Mouse (Mus musculus) forebrain, postnatal 0 days (tissue): ENCODE results near the gene Mprip. TPM values are rescaled to one million over a fixed set of nuclear protein-coding genes. Genes with fewer than 3 reads are reported as not detected.

Experiments used
- ATAC-seq: fragments of 200-750 bp; cut with Nextera tagmentation; 2 replicates; pipeline ENCODE4 v1.8.0; 2017; ENCODE audit warnings: mild to moderate bottlenecking, moderate library complexity
- DNase-seq: peaks from one replicate; pipeline ENCODE4 v3.0.0-alpha.2; 2015
- H3K27ac ChIP-seq: fragments of 300-500 bp; sonication (generic); 2 replicates; pipeline ENCODE4 v1.5.1; 2014; ENCODE audit warnings: low read depth, mild to moderate bottlenecking, antibody characterized with exemption, low read length, moderate library complexity, mixed read lengths
- H3K27me3 ChIP-seq: fragments of 300-500 bp; sonication (generic); 2 replicates; pipeline ENCODE4 v1.6.1; 2014; ENCODE audit warnings: mild to moderate bottlenecking, low read length, mixed read lengths; ENCODE audit not compliant: insufficient read depth
- H3K36me3 ChIP-seq: fragments of 300-500 bp; sonication (generic); 2 replicates; pipeline ENCODE4 v1.6.1; 2014; ENCODE audit warnings: mild to moderate bottlenecking, moderate library complexity; ENCODE audit not compliant: insufficient read depth
- H3K4me1 ChIP-seq: fragments of 300-500 bp; sonication (generic); 2 replicates; pipeline ENCODE4 v1.6.1; 2014; ENCODE audit warnings: antibody characterized with exemption; ENCODE audit not compliant: insufficient read depth
- H3K4me2 ChIP-seq: fragments of 300-500 bp; sonication (generic); 2 replicates; pipeline ENCODE4 v1.6.1; 2014; ENCODE audit warnings: low read depth, mild to moderate bottlenecking, moderate library complexity
- H3K4me3 ChIP-seq: fragments of 300-500 bp; sonication (generic); 2 replicates; pipeline ENCODE4 v1.5.1; 2014; ENCODE audit warnings: low read depth, low read length, mixed read lengths
- H3K9ac ChIP-seq: fragments of 300-500 bp; sonication (generic); 2 replicates; pipeline ENCODE4 v1.6.1; 2014; ENCODE audit warnings: mild to moderate bottlenecking
- H3K9me3 ChIP-seq: fragments of 300-500 bp; sonication (generic); 2 replicates; pipeline ENCODE4 v1.6.1; 2016; ENCODE audit warnings: low read length
- CTCF ChIP-seq: sonication (generic); IDR thresholded peaks from 2 replicates; pipeline ENCODE4 v1.5.1; 2016; ENCODE audit warnings: antibody characterized with exemption, control low read depth, low read depth
- WGBS: fragments of 180-500 bp; shearing (Covaris S2); extraction: QIAGEN DNeasy Blood & Tissue Kit; methylation state at CpG from one replicate; pipeline ENCODE4 v1.1.7; 2014; 5-methylcytosine and 5-hydroxymethylcytosine counted together
- polyA plus RNA-seq: library from polyadenylated mRNA; unstranded; fragments of >200 nt; fragmentation: Nextera tagmentation; extraction: Ambion mirVana; gene quantifications from 2 replicates; pipeline ENCODE4 v1.2.1, GENCODE M21; 2015
- total RNA-seq: library from RNA; depleted of rRNA; stranded (reverse); fragments of >200 nt; gene quantifications from 2 replicates; pipeline ENCODE4 v1.2.3, GENCODE M21; 2014

Mprip gene
- total and polyA plus RNA-seq, 2 experiments from 2014 or later = 62.0 to 191 TPM

DNA sequence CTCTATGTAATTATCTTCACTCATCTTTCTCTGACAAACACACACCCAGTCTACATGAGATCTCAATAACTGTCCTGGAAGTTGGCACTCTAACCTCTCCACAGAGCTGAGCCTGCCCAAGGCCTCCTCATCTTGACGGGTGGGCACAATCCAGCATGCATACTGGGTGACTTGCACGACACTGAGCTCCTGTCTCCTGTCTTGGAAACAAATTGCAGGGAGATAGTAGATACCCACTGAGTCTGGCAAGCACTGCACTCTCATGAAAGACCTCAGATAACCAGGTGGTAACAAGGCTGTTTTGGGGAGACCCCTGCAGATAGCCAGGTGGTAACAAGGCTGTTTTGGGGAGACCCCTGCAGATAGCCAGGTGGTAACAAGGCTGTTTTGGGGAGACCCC, 111.2 kb downstream of the Mprip start:
- Histone ChIP-seq H3K27ac (no peak overlapping the region), H3K36me3 (peaks cover 92% of the 10 kb centered on the region), H3K4me1 (no peaks in the 10 kb centered on the region), H3K4me3 (no peak overlapping the region), H3K27me3 (no peaks in the 10 kb centered on the region), H3K9ac (no peak overlapping the region), H3K4me2 (no peak overlapping the region), H3K9me3 (no peaks in the 10 kb centered on the region)
- ATAC-seq (no peak), DNase-seq (no peak)
- WGBS = 79% methylated on average over 2 of the region's 2 CpGs
- no peak for TF ChIP-seq CTCF

DNA sequence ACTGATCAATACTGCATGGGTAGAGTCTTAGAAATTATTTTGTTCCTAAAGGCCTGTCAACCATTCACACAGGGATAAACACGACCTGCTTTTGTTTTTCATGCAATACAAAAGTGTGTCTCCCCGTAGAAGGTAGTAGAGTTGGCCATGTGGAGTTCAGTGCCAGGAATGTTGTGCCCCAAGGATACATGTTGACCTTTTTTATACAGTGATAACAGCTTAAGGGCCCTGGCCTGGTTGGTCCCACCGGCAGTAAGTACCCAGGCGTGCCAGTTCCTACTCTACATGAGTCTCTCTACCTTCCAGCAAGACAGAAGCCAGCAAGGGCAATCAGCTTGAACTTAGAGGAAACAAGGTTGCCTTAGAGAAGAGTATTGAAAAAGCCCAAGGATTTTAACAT, 111.8 kb downstream of the Mprip start:
- DNase-seq = no peak
- no peak overlapping the region for H3K4me3 ChIP-seq
- peaks cover 91% of the 10 kb centered on the region for H3K36me3 ChIP-seq
- 90% methylated on average over 4 of the region's 4 CpGs for WGBS
- no peak overlapping the region for H3K4me2 ChIP-seq
- no peak for ATAC-seq
- H3K4me1 ChIP-seq = no peaks in the 10 kb centered on the region
- TF ChIP-seq CTCF = no peak
- no peaks in the 10 kb centered on the region for H3K9me3 ChIP-seq
- no peaks in the 10 kb centered on the region for H3K27me3 ChIP-seq
- H3K27ac ChIP-seq = no peak overlapping the region
- no peak overlapping the region for H3K9ac ChIP-seq

DNA sequence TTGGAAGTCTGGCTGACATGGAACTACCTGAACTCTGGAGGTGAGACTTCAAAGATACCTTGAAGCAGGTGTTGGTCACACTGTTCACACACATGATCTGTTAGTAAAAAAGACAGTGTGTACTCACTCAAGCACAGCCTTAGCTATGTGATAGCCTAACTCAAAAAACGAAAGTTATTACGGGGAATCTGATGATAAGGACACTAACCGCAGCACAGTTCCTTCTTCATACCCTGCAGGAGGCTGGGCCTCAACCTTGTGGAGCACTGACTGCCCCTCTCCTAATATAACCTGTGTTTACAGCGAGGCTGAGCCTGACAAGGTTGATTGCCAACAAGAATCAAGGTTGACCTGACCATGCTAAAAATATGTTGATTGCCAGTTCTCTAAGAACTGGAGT, 113.4 kb downstream of the Mprip start:
- peaks cover 77% of the 10 kb centered on the region for H3K36me3 ChIP-seq
- no peak for TF ChIP-seq CTCF
- no peak overlapping the region for H3K27ac ChIP-seq
- H3K4me1 ChIP-seq = no peaks in the 10 kb centered on the region
- ATAC-seq (no peak), DNase-seq (no peak)
- no peaks in the 10 kb centered on the region for H3K27me3 ChIP-seq
- H3K9ac ChIP-seq = no peak overlapping the region
- no peak overlapping the region for H3K4me3 ChIP-seq
- H3K9me3 ChIP-seq = no peaks in the 10 kb centered on the region
- 95% methylated on average over 4 of the region's 4 CpGs for WGBS
- no peak overlapping the region for H3K4me2 ChIP-seq

DNA sequence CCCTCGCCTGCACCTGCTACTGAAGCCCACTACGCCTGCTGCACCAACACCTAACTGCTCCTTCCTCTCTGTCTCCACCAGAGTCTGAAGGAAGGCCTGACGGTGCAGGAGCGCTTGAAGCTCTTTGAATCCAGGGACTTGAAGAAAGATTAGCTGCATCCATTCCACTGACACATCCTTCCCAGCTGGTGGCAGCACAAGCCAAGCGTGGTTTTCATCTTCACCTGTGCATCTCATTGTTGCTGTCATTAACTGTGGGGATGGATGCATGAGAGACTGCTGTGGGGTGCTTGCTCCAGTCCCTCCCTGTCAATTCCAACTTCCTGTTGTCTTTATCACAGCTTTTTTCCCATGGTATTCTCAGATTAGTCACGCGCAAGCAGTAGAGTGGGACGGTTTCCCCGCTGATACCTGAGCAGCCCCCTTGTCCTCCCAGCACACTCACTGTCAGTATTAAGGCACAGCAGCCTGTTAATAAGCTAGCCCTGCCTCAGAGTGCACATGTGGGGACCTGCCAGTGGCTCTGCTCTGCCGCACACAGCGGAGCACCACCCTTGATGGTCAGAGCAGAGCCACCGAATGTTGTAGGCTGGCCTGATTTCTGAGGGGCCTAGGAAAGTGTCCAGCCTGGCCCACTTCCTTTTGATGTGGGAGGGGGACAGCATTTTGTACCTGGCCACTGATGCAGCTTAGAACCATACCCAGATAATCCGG, 114.5 kb downstream of the Mprip start:
- DNase-seq (no peak), ATAC-seq (peak; percentile 9; the same call in 1 of the 2 replicates)
- Histone ChIP-seq H3K27ac (no peak overlapping the region), H3K9ac (no peak overlapping the region), H3K36me3 (peaks cover 66% of the 10 kb centered on the region), H3K4me3 (no peak overlapping the region), H3K9me3 (no peaks in the 10 kb centered on the region), H3K4me2 (no peak overlapping the region), H3K4me1 (no peaks in the 10 kb centered on the region), H3K27me3 (no peaks in the 10 kb centered on the region)
- 86% methylated on average over 13 of the region's 13 CpGs for WGBS
- peak; percentile 29 for TF ChIP-seq CTCF

DNA sequence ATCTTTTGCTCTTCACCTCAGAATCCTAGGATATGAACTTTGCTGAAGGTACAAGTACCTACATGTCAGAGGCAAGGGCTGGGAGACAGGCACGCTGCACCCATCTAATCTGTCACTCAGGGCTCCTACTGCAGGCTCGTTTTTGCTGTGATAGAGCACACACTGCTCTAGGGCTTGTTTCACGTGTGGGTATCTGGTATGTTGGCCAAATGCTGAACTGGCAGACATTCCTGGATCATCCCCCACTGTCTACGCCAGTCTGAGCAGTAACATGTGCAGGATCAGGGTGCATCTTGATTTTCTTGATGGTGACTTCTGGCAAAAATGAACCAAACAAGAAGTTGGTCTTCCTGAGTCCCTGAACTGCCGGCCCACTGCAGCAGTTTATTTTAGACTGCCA, 116.2 kb downstream of the Mprip start:
- Histone ChIP-seq H3K4me3 (no peak overlapping the region), H3K4me1 (no peaks in the 10 kb centered on the region), H3K27me3 (no peaks in the 10 kb centered on the region), H3K27ac (no peak overlapping the region), H3K36me3 (peaks cover 49% of the 10 kb centered on the region), H3K4me2 (no peak overlapping the region), H3K9me3 (no peaks in the 10 kb centered on the region), H3K9ac (no peak overlapping the region)
- no peak for TF ChIP-seq CTCF
- no peak for ATAC-seq
- DNase-seq = no peak
- WGBS = 71% methylated on average over 5 of the region's 5 CpGs

DNA sequence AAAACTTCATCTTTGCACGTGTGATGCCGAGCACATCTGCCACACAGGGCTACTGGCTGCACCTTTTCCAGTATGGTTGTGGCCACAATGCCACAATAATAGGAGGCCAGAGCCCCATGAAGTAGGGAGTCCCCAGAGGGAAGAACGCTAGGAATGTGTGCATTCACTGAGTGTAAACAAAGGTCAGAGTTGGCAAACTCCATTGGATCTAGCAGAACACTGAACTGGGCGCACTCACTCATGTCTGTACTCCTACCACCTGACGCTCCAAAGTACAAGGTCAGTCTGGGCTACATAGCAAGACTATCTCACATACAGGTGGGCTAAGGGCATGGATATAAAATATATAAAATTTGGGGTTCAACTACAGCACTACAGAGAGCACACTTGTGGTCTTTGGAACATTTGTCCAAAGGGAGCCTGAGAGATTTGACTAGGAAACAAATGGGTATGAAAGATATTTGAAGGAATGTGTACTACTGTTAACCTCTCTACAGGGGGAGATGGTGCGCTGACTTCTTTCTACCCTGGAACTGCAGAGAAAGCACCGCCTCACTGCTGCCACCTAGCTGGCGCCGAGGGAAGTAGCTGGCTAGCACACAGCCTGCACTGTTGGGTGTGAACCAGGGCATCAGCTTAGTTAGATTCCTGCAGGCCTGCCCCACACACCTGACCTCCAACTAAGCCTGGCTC, 117.2 kb downstream of the Mprip start:
- no peak overlapping the region for H3K9ac ChIP-seq
- WGBS = 54% methylated on average over 9 of the region's 9 CpGs
- DNase-seq = peak; percentile 66
- peak; percentile 87 for TF ChIP-seq CTCF
- H3K4me2 ChIP-seq = no peak overlapping the region
- no peak overlapping the region for H3K27ac ChIP-seq
- no peaks in the 10 kb centered on the region for H3K4me1 ChIP-seq
- H3K27me3 ChIP-seq = no peaks in the 10 kb centered on the region
- no peak overlapping the region for H3K4me3 ChIP-seq
- H3K9me3 ChIP-seq = no peaks in the 10 kb centered on the region
- peaks cover 40% of the 10 kb centered on the region for H3K36me3 ChIP-seq
- ATAC-seq = peak; percentile 80

DNA sequence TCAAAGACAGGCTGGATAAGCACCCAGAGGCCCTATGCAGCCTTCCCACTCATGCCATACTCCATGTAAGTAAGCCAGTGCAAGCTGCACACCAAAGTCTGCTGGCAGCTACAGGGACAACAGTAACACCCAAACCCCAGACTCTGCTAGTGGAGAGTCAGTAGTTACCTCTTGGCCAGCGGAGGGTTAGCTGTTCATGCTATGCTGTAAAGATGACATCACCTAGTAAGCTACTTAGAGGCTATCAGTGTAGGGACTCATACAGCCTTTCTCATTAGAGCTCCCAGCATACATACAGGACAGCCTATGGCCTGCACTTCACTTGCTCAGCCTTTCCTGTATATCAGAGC, 117.7 kb downstream of the Mprip start:
- Histone ChIP-seq H3K4me1 (no peaks in the 10 kb centered on the region), H3K4me2 (no peak overlapping the region), H3K27ac (no peak overlapping the region), H3K9ac (no peak overlapping the region), H3K27me3 (no peaks in the 10 kb centered on the region), H3K4me3 (no peak overlapping the region), H3K36me3 (peaks cover 35% of the 10 kb centered on the region), H3K9me3 (no peaks in the 10 kb centered on the region)
- no peak for DNase-seq
- TF ChIP-seq CTCF = no peak
- WGBS = 82% methylated on average over 1 of the region's 1 CpGs
- no peak for ATAC-seq
